Mouse (Mus musculus) forebrain, embryonic 13.5 days (tissue): ENCODE data around the gene Pdpn. TPM values are rescaled to one million over a fixed set of nuclear protein-coding genes. Genes with fewer than 3 reads are reported as not detected.

ENCODE experiments used
- ATAC-seq: fragments of 200-750 bp; cut with Nextera tagmentation; 2 replicates; pipeline ENCODE4 v1.8.0; 2017
- H3K27ac ChIP-seq: fragments of 300-500 bp; sonication (generic); 2 replicates; pipeline ENCODE4 v1.5.1; 2015; ENCODE audit warnings: inconsistent platforms, mild to moderate bottlenecking, moderate library complexity
- H3K27me3 ChIP-seq: fragments of 300-500 bp; sonication (generic); 2 replicates; pipeline ENCODE4 v1.6.1; 2015; ENCODE audit warnings: mild to moderate bottlenecking, inconsistent platforms
- H3K36me3 ChIP-seq: fragments of 300-500 bp; sonication (generic); 2 replicates; pipeline ENCODE4 v1.6.1; 2015; ENCODE audit warnings: mild to moderate bottlenecking, inconsistent platforms; ENCODE audit not compliant: poor library complexity, severe bottlenecking
- H3K4me1 ChIP-seq: fragments of 300-500 bp; sonication (generic); 2 replicates; pipeline ENCODE4 v1.6.1; 2015; ENCODE audit warnings: inconsistent platforms
- H3K4me2 ChIP-seq: fragments of 300-500 bp; sonication (generic); 2 replicates; pipeline ENCODE4 v1.6.1; 2015; ENCODE audit warnings: inconsistent platforms, mild to moderate bottlenecking, moderate library complexity
- H3K4me3 ChIP-seq: fragments of 300-500 bp; sonication (generic); 2 replicates; pipeline ENCODE4 v1.5.1; 2015; ENCODE audit warnings: mild to moderate bottlenecking, inconsistent platforms
- H3K9ac ChIP-seq: fragments of 300-500 bp; sonication (generic); 2 replicates; pipeline ENCODE4 v1.6.1; 2015; ENCODE audit warnings: mild to moderate bottlenecking, inconsistent platforms
- H3K9me3 ChIP-seq: fragments of 300-500 bp; sonication (generic); replicated peaks from 2 replicates; pipeline ENCODE4 v1.6.1; 2016; ENCODE audit warnings: inconsistent platforms
- WGBS: fragments of 180-500 bp; shearing (Covaris S2); methylation state at CpG from one replicate; pipeline ENCODE4 v1.1.7; 2015; 5-methylcytosine and 5-hydroxymethylcytosine counted together
- polyA plus RNA-seq: library from polyadenylated mRNA; unstranded; fragments of >200 nt; fragmentation: Nextera tagmentation; extraction: Ambion mirVana; gene quantifications from 2 replicates; pipeline ENCODE4 v1.2.1, GENCODE M21; 2015

Gene Pdpn
- polyA plus RNA-seq, 1 experiment from 2014 or later, result 59.6 TPM

- no peak for ATAC-seq
- Histone ChIP-seq H3K4me3 (no peak overlapping the region), H3K4me2 (no peak overlapping the region), H3K27ac (no peak overlapping the region), H3K9ac (no peak overlapping the region), H3K36me3 (no peaks in the 10 kb centered on the region), H3K9me3 (no peaks in the 10 kb centered on the region), H3K27me3 (no peaks in the 10 kb centered on the region), H3K4me1 (no peaks in the 10 kb centered on the region)
- 72% methylated on average over 5 of the region's 5 CpGs for WGBS
Observed at GRCm38 (mm10) chr4:143227976-143228375, 71.4 kb downstream of the Pdpn start.

GRCm38 (mm10) chr4:143225886-143226285, 73.5 kb downstream of the Pdpn start:
- Histone ChIP-seq H3K9ac (no peak overlapping the region), H3K9me3 (no peaks in the 10 kb centered on the region), H3K36me3 (no peaks in the 10 kb centered on the region), H3K4me1 (no peaks in the 10 kb centered on the region), H3K27ac (no peak overlapping the region), H3K27me3 (no peaks in the 10 kb centered on the region), H3K4me3 (no peak overlapping the region), H3K4me2 (no peak overlapping the region)
- no peak for ATAC-seq
- WGBS, result 57% methylated on average over 9 of the region's 9 CpGs

GRCm38 (mm10) chr4:143219316-143219751, 80.0 kb downstream of the Pdpn start:
- H3K4me2 ChIP-seq, result peak overlapping the region; percentile 38
- H3K27ac ChIP-seq, result peak overlapping the region; percentile 79
- H3K9ac ChIP-seq, result 0 out of 2 replicates have a peak overlapping the region, but pooled peaks have one; percentile 34
- H3K36me3 ChIP-seq, result no peaks in the 10 kb centered on the region
- no peaks in the 10 kb centered on the region for H3K9me3 ChIP-seq
- H3K4me1 ChIP-seq, result peaks cover 6% of the 10 kb centered on the region
- H3K4me3 ChIP-seq, result no peak overlapping the region
- 24% methylated on average over 9 of the region's 9 CpGs for WGBS
- peak; percentile 68; the same call in 1 of the 2 replicates for ATAC-seq
- H3K27me3 ChIP-seq, result no peaks in the 10 kb centered on the region

- Histone ChIP-seq H3K27ac (peak overlapping the region; percentile 79), H3K9me3 (no peaks in the 10 kb centered on the region), H3K9ac (0 out of 2 replicates have a peak overlapping the region, but pooled peaks have one; percentile 34), H3K4me3 (no peak overlapping the region), H3K27me3 (no peaks in the 10 kb centered on the region), H3K36me3 (no peaks in the 10 kb centered on the region), H3K4me2 (peak overlapping the region; percentile 38; the same call in 1 of the 2 replicates), H3K4me1 (peaks cover 6% of the 10 kb centered on the region)
- no peak for ATAC-seq
- 82% methylated on average over 2 of the region's 2 CpGs for WGBS
Observed at GRCm38 (mm10) chr4:143218858-143219257, 80.5 kb downstream of the Pdpn start.

Other genes starting within 250 kb of the Pdpn start
- gene Prdm2, start 86.6 kb downstream of the Pdpn start, polyA plus RNA-seq, result 17.6 and 18.6 TPM in 2 replicates
- not detected in 2 replicates for gene Lrrc38, start 50.2 kb upstream of the Pdpn start, polyA plus RNA-seq
- not detected in 2 replicates for gene Pramel1, start 94.9 kb upstream of the Pdpn start, polyA plus RNA-seq
- 24.3 and 24.4 TPM in 2 replicates for gene Pramef8, start 112.9 kb upstream of the Pdpn start, polyA plus RNA-seq
- gene Oog4, start 150.8 kb upstream of the Pdpn start, polyA plus RNA-seq, result not detected in 2 replicates
- not detected in 2 replicates for gene Gm13043, start 211.8 kb upstream of the Pdpn start, polyA plus RNA-seq
- not detected in 2 replicates for gene Gm13040, start 236.4 kb upstream of the Pdpn start, polyA plus RNA-seq